Mouse (Mus musculus) midbrain, embryonic 15.5 days (tissue): ENCODE data around the gene Zfp638. TPM values are rescaled to one million over a fixed set of nuclear protein-coding genes. Genes with fewer than 3 reads are reported as not detected.

Experiments
- ATAC-seq: fragments of 200-750 bp; cut with Nextera tagmentation; replicated peaks from 2 replicates; pipeline ENCODE4 v1.8.0; 2017; ENCODE audit warnings: moderate TSS enrichment
- H3K27ac ChIP-seq: fragments of 300-500 bp; sonication (generic); 2 replicates; pipeline ENCODE4 v1.5.1; 2015; ENCODE audit warnings: mild to moderate bottlenecking, inconsistent platforms
- H3K27me3 ChIP-seq: fragments of 300-500 bp; sonication (generic); replicated peaks from 2 replicates; pipeline ENCODE4 v1.6.1; 2015; ENCODE audit warnings: inconsistent platforms
- H3K36me3 ChIP-seq: fragments of 300-500 bp; sonication (generic); replicated peaks from 2 replicates; pipeline ENCODE4 v1.6.1; 2015; ENCODE audit warnings: inconsistent platforms
- H3K4me1 ChIP-seq: fragments of 300-500 bp; sonication (generic); 2 replicates; pipeline ENCODE4 v1.6.1; 2015; ENCODE audit warnings: inconsistent platforms
- H3K4me2 ChIP-seq: fragments of 300-500 bp; sonication (generic); 2 replicates; pipeline ENCODE4 v1.6.1; 2015; ENCODE audit warnings: inconsistent platforms, mild to moderate bottlenecking, moderate library complexity
- H3K4me3 ChIP-seq: fragments of 300-500 bp; sonication (generic); 2 replicates; pipeline ENCODE4 v1.5.1; 2015; ENCODE audit warnings: mild to moderate bottlenecking, inconsistent platforms
- H3K9ac ChIP-seq: fragments of 300-500 bp; sonication (generic); 2 replicates; pipeline ENCODE4 v1.6.1; 2015; ENCODE audit warnings: mild to moderate bottlenecking, inconsistent platforms
- H3K9me3 ChIP-seq: fragments of 300-500 bp; sonication (generic); 2 replicates; pipeline ENCODE4 v1.6.1; 2016; ENCODE audit warnings: inconsistent platforms
- WGBS: fragments of 180-500 bp; shearing (Covaris S2); methylation state at CpG from one replicate; pipeline ENCODE4 v1.1.7; 2015; ENCODE audit warnings: mixed read lengths; 5-methylcytosine and 5-hydroxymethylcytosine counted together
- polyA plus RNA-seq: library from polyadenylated mRNA; unstranded; fragments of >200 nt; fragmentation: Nextera tagmentation; extraction: Ambion mirVana; gene quantifications from 2 replicates; pipeline ENCODE4 v1.2.1, GENCODE M21; 2015

The Zfp638 gene
- polyA plus RNA-seq, 1 experiment from 2014 or later, result 76.5 TPM

DNA sequence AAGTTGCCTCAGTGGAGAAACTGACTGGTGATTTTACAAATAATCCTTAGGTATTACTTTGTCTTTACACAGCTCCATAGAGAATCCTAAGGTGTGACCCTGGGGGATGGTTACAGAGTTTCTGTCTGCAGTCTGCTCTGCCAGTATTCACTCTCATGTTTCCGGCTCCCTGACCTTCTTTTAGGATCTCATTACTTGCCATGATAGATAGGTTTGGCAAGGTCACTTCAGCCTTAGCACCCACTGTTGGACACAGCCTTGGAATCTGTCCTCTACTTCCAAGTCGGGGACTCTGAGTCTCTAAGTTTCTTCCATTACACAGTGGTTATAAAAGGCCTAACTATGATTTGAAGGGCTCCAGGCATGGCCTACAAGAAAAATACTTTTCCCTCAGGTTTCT, 17.5 kb upstream of the Zfp638 start:
- Histone ChIP-seq H3K36me3 (no peaks in the 10 kb centered on the region), H3K4me1 (no peaks in the 10 kb centered on the region), H3K9ac (no peak overlapping the region), H3K4me2 (no peak overlapping the region), H3K27me3 (no peaks in the 10 kb centered on the region), H3K9me3 (no peaks in the 10 kb centered on the region), H3K27ac (no peak overlapping the region), H3K4me3 (no peak overlapping the region)
- no peak for ATAC-seq
- WGBS, result 96% methylated on average over 2 of the region's 2 CpGs

GRCm38 (mm10) chr6:83857476-83857875, 9.4 kb upstream of the Zfp638 start:
- Histone ChIP-seq H3K27ac (no peak overlapping the region), H3K27me3 (no peaks in the 10 kb centered on the region), H3K4me3 (no peak overlapping the region), H3K9me3 (no peaks in the 10 kb centered on the region), H3K9ac (no peak overlapping the region), H3K36me3 (no peaks in the 10 kb centered on the region), H3K4me2 (no peak overlapping the region), H3K4me1 (no peaks in the 10 kb centered on the region)
- 38% methylated on average over 5 of the region's 5 CpGs for WGBS
- ATAC-seq, result no peak

DNA sequence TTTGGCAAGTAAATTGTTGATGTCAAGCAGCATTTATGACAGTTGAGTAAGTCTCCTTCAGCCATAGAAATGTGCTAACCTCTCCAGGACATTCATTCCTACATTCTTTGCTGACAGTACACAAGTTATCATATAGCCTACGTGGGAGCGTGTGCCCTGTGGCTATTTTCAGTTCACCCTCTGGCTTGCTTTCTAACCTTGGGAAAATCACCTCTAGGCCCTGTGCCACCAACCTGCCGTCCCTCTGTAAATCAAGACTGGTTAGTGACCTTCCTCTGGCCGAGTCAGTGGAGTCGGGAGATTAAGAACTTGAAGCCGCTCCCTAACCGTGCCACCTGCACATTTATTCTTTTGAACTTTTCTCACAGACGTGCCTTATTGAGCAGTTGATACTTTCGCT, 6.9 kb upstream of the Zfp638 start:
- WGBS, result 88% methylated on average over 9 of the region's 9 CpGs
- no peak for ATAC-seq
- no peaks in the 10 kb centered on the region for H3K9me3 ChIP-seq

GRCm38 (mm10) chr6:83863538-83863937, 3.4 kb upstream of the Zfp638 start:
- no peak overlapping the region for H3K9ac ChIP-seq
- no peaks in the 10 kb centered on the region for H3K9me3 ChIP-seq
- no peak overlapping the region for H3K4me3 ChIP-seq
- WGBS, result 76% methylated on average over 4 of the region's 4 CpGs
- peaks cover 8% of the 10 kb centered on the region for H3K4me1 ChIP-seq
- H3K27me3 ChIP-seq, result no peaks in the 10 kb centered on the region
- H3K27ac ChIP-seq, result no peak overlapping the region
- H3K36me3 ChIP-seq, result no peaks in the 10 kb centered on the region
- ATAC-seq, result no peak
- H3K4me2 ChIP-seq, result no peak overlapping the region

More for the DNA sequence above, 6.9 kb upstream of the Zfp638 start:
- no peak overlapping the region for H3K9ac ChIP-seq
- no peak overlapping the region for H3K27ac ChIP-seq
- no peaks in the 10 kb centered on the region for H3K36me3 ChIP-seq
- no peaks in the 10 kb centered on the region for H3K4me1 ChIP-seq
- no peak overlapping the region for H3K4me2 ChIP-seq
- H3K4me3 ChIP-seq, result no peak overlapping the region
- H3K27me3 ChIP-seq, result no peaks in the 10 kb centered on the region

DNA sequence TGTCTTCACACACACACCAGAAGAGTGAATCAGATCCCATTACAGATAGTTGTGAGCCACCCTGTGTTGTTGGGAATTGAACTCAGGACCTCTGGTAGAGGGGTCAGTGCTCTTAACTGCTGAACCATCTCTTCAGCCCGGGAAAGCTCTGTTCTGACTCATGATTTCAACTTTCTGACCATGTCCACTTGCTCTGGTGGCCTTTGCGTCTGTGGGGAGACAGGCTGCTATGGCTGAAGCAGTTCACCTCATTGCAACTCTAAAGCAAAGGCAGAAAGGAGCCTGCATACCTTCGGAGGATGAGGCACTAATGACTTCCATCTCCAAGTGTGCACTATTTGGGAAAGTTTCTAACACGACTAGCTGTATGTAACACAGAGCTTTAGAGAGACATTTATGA, 486 bp upstream of the Zfp638 start:
- Histone ChIP-seq H3K4me2 (peak overlapping the region; percentile 90), H3K9me3 (no peaks in the 10 kb centered on the region), H3K4me1 (peaks cover 8% of the 10 kb centered on the region), H3K27ac (no peak overlapping the region), H3K4me3 (peak overlapping the region; percentile 71), H3K36me3 (no peaks in the 10 kb centered on the region), H3K27me3 (no peaks in the 10 kb centered on the region), H3K9ac (no peak overlapping the region)
- 38% methylated on average over 4 of the region's 4 CpGs for WGBS
- ATAC-seq, result peak; percentile 16; the same call in 1 of the 2 replicates

DNA sequence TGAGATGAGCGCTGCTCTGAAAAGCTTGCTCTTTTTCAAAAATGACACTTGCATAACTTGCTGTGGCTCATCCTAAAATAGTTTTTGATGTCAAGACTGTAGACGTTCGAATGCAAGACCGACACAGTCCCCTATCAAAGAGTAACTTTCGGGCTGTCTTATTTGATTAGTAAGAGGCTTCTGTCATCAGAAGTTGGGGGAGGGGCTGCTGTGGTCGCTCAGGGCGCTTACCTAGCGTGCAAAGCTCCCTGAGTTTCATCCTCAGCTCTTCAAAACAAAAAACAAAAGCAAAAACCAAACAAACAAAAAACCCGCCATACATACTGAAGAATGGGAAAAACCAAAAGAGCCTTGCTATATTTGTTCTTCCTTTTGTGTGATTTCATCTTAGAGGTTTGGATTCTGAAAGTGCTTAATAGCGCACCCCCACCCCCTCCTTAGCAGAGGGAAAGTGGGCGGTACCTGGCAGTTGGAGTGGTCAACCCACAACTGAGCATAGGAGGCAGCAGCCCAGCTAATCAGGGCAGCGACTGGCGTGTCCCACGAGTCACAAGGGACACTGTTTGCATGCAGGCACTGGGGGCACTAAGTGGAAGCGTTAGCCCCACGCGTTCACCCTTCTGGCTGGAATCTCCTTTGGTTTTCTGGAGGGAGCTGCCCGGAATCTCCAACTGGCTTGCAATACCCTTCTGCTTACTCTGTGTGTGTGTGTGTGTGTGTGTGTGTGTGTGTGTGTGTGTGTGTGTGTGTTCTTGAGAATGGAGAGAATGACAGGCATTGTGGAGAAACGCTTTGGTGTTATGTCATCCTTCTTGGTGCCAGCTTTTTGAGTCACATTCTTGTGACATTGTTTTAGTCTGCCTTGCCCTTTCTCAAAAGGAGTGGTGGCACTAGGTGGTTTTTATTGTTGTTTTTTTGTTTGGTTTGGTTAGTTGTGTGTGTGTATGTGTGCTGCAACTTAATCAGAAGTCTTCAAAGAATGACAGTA, 983 bp downstream of the Zfp638 start:
- WGBS, result under 1% methylated on average over 19 of the region's 19 CpGs
- H3K4me3 ChIP-seq, result peak overlapping the region; percentile 71
- H3K4me1 ChIP-seq, result peaks cover 8% of the 10 kb centered on the region
- H3K36me3 ChIP-seq, result no peaks in the 10 kb centered on the region
- ATAC-seq, result peak; percentile 61
- H3K27ac ChIP-seq, result peak overlapping the region; percentile 72; the same call in 1 of the 2 replicates
- peak overlapping the region; percentile 70 for H3K9ac ChIP-seq
- H3K4me2 ChIP-seq, result peak overlapping the region; percentile 90
- H3K27me3 ChIP-seq, result no peaks in the 10 kb centered on the region
- H3K9me3 ChIP-seq, result no peaks in the 10 kb centered on the region

- WGBS, result 3% methylated on average over 4 of the region's 4 CpGs
- H3K9ac ChIP-seq, result no peak overlapping the region
- H3K27me3 ChIP-seq, result no peaks in the 10 kb centered on the region
- no peaks in the 10 kb centered on the region for H3K36me3 ChIP-seq
- H3K4me1 ChIP-seq, result no peaks in the 10 kb centered on the region
- no peak for ATAC-seq
- H3K27ac ChIP-seq, result no peak overlapping the region
- no peak overlapping the region for H3K4me3 ChIP-seq
- no peaks in the 10 kb centered on the region for H3K9me3 ChIP-seq
- H3K4me2 ChIP-seq, result peak overlapping the region; percentile 18; the same call in 1 of the 2 replicates
Observed at GRCm38 (mm10) chr6:83879815-83880214, 12.9 kb downstream of the Zfp638 start.

GRCm38 (mm10) chr6:83886789-83887188, 19.9 kb downstream of the Zfp638 start:
- no peak for ATAC-seq
- Histone ChIP-seq H3K36me3 (no peaks in the 10 kb centered on the region), H3K4me3 (no peak overlapping the region)

GRCm38 (mm10) chr6:83888802-83889201, 21.9 kb downstream of the Zfp638 start:
- no peaks in the 10 kb centered on the region for H3K9me3 ChIP-seq

More at GRCm38 (mm10) chr6:83886789-83887188, 19.9 kb downstream of the Zfp638 start:
- WGBS, result 89% methylated on average over 3 of the region's 3 CpGs
- Histone ChIP-seq H3K9ac (no peak overlapping the region), H3K27ac (no peak overlapping the region), H3K9me3 (no peaks in the 10 kb centered on the region), H3K4me2 (no peak overlapping the region), H3K4me1 (no peaks in the 10 kb centered on the region), H3K27me3 (no peaks in the 10 kb centered on the region)

DNA sequence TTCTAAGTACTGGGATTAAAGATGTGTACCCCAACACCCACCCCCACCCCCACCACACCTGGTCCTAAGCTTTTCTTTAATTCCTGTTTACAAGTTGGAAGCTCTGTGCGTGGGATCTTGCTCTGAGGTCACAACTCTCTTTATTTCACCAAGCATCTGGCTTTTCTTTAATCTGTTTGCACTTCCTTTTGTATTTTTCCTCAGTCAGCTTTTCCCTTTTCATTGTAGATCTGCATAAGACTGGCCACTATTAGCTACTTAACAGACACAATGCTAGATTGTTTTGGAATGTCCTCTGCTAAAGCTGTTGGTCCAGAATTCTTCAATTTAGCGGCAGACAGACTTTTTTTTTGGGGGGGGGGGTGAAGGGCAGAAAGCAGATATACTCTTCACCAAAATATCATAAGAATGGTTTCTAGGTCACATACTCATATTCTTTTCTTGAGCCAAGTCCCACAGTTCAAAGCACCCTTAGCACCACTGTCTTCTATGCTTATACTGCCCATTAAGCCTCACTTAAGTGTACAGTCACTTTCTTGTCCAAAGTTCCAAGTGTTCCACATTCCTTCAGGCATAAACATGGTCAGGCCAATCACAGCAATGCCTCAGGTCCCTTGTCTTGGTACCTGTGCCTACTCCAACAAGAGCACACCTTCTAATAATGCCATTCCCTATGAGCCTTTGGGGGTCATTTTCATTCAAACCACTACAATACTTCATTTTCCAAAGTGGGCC, 23.5 kb downstream of the Zfp638 start:
- Histone ChIP-seq H3K27me3 (no peaks in the 10 kb centered on the region), H3K36me3 (no peaks in the 10 kb centered on the region), H3K27ac (no peak overlapping the region), H3K4me1 (no peaks in the 10 kb centered on the region), H3K4me3 (no peak overlapping the region), H3K9ac (no peak overlapping the region), H3K9me3 (no peaks in the 10 kb centered on the region), H3K4me2 (no peak overlapping the region)
- WGBS, result 19% methylated on average over 2 of the region's 2 CpGs
- ATAC-seq, result no peak

More at GRCm38 (mm10) chr6:83888802-83889201, 21.9 kb downstream of the Zfp638 start:
- no peak overlapping the region for H3K4me2 ChIP-seq
- H3K4me1 ChIP-seq, result no peaks in the 10 kb centered on the region
- WGBS, result 79% methylated on average over 1 of the region's 1 CpGs
- ATAC-seq, result no peak
- no peaks in the 10 kb centered on the region for H3K36me3 ChIP-seq
- H3K4me3 ChIP-seq, result no peak overlapping the region
- H3K27ac ChIP-seq, result no peak overlapping the region
- H3K9ac ChIP-seq, result no peak overlapping the region
- H3K27me3 ChIP-seq, result no peaks in the 10 kb centered on the region

- H3K9ac ChIP-seq, result no peak overlapping the region
- no peak overlapping the region for H3K4me3 ChIP-seq
- no peaks in the 10 kb centered on the region for H3K36me3 ChIP-seq
- no peak overlapping the region for H3K27ac ChIP-seq
- H3K9me3 ChIP-seq, result no peaks in the 10 kb centered on the region
- no peak for ATAC-seq
- H3K4me1 ChIP-seq, result no peaks in the 10 kb centered on the region
- 89% methylated on average over 5 of the region's 5 CpGs for WGBS
- no peak overlapping the region for H3K4me2 ChIP-seq
- no peaks in the 10 kb centered on the region for H3K27me3 ChIP-seq
Observed at GRCm38 (mm10) chr6:83891251-83891650, 24.3 kb downstream of the Zfp638 start.

DNA sequence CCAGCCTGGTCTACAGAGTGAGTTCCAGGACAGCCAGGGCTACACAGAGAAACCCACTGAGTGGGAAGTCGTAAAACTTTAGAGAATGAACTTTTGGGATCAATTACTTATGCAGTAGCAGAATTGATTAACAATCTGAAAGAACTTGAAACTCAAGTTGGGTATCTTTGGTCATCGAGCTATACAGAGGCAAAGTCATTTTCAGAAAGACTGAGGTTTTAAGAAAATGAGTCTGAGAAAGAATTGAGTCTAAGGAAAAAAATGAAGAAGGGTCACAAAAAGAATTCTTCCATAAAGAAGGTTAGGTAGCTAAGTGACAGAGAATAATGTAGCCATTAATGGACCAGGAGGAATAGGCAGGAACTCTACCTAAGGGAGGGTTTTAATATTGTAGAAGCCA, 24.8 kb downstream of the Zfp638 start:
- 94% methylated on average over 2 of the region's 2 CpGs for WGBS
- Histone ChIP-seq H3K27ac (no peak overlapping the region), H3K36me3 (no peaks in the 10 kb centered on the region)

More for the DNA sequence above, 24.8 kb downstream of the Zfp638 start:
- no peaks in the 10 kb centered on the region for H3K9me3 ChIP-seq
- ATAC-seq, result no peak
- no peak overlapping the region for H3K4me3 ChIP-seq
- H3K4me1 ChIP-seq, result no peaks in the 10 kb centered on the region
- no peaks in the 10 kb centered on the region for H3K27me3 ChIP-seq
- H3K4me2 ChIP-seq, result no peak overlapping the region
- no peak overlapping the region for H3K9ac ChIP-seq
